Mouse (Mus musculus): ENCODE measurements at regions not wholly inside any gene's neighbourhood (a gene's known extent, or its start where the extent isn't known, plus 50 kb on each side); places are given as distances from the start of the nearest gene placed in this dataset.

GRCm38 (mm10) chrX:145938992-145939391 lies 434.0 kb upstream of the Amot start:
- ATAC-seq (replicated peaks; ENCODE audit: low FRiP score, poor library complexity, severe bottlenecking), result peak; percentile 84

- peak; percentile 62; the same call in 1 of the 2 replicates for ATAC-seq (replicated peaks; ENCODE audit: low FRiP score, poor library complexity, severe bottlenecking)
Measured at GRCm38 (mm10) chrX:145938295-145938966, 433.4 kb upstream of the Amot start.

Data from erythroblast, adult 5-6 weeks (primary cell).